Mouse (Mus musculus): ENCODE measurements at regions not wholly inside any gene's neighbourhood (a gene's known extent, or its start where the extent isn't known, plus 50 kb on each side); places are given as distances from the start of the nearest gene placed in this dataset.

GRCm38 (mm10) chr3:131698070-131698750 lies 133.6 kb downstream of the Papss1 start:
- DNase-seq = no peak

GRCm38 (mm10) chr3:131703134-131703533 lies 138.6 kb downstream of the Papss1 start:
- DNase-seq = no peak

GRCm38 (mm10) chr3:131713532-131713931 lies 149.0 kb downstream of the Papss1 start:
- DNase-seq = no peak

- no peak for DNase-seq
These were observed 154.2 kb downstream of the Papss1 start for GRCm38 (mm10) chr3:131718761-131719160.

GRCm38 (mm10) chr3:131728618-131729017 lies 164.1 kb downstream of the Papss1 start:
- DNase-seq = no peak

- no peak for DNase-seq
These were observed 169.7 kb downstream of the Papss1 start for GRCm38 (mm10) chr3:131734226-131734625.

GRCm38 (mm10) chr3:131737461-131737860 lies 172.9 kb downstream of the Papss1 start:
- no peak for DNase-seq

- DNase-seq = no peak
These were observed 173.5 kb downstream of the Papss1 start for GRCm38 (mm10) chr3:131737953-131738598.

- DNase-seq = no peak
These were observed 191.0 kb downstream of the Papss1 start for GRCm38 (mm10) chr3:131755537-131755936.

- no peak for DNase-seq
These were observed 191.6 kb downstream of the Papss1 start for GRCm38 (mm10) chr3:131756126-131756525.

- no peak for DNase-seq
These were observed 205.4 kb downstream of the Papss1 start for GRCm38 (mm10) chr3:131769976-131770375.

- DNase-seq = no peak
These were observed 205.9 kb downstream of the Papss1 start for GRCm38 (mm10) chr3:131770486-131770885.

- no peak for DNase-seq
These were observed 207.4 kb downstream of the Papss1 start for GRCm38 (mm10) chr3:131771863-131772546.

- no peak for DNase-seq
These were observed 208.0 kb downstream of the Papss1 start for GRCm38 (mm10) chr3:131772593-131772992.

GRCm38 (mm10) chr3:131775431-131775830 lies 210.9 kb downstream of the Papss1 start:
- no peak for DNase-seq

GRCm38 (mm10) chr3:131776650-131777049 lies 212.1 kb downstream of the Papss1 start:
- DNase-seq = no peak

- no peak for DNase-seq
These were observed 215.2 kb downstream of the Papss1 start for GRCm38 (mm10) chr3:131779803-131780202.

- no peak for DNase-seq
These were observed 221.0 kb downstream of the Papss1 start for GRCm38 (mm10) chr3:131785524-131785923.

- DNase-seq = no peak
These were observed 223.8 kb downstream of the Papss1 start for GRCm38 (mm10) chr3:131788321-131788720.

- DNase-seq = peak; percentile 12
These were observed 224.6 kb downstream of the Papss1 start for GRCm38 (mm10) chr3:131789177-131789576.

- DNase-seq = no peak
These were observed 229.5 kb downstream of the Papss1 start for GRCm38 (mm10) chr3:131794056-131794455.

- no peak for DNase-seq
These were observed 230.8 kb downstream of the Papss1 start for GRCm38 (mm10) chr3:131795108-131796005.

- DNase-seq = no peak
These were observed 235.2 kb downstream of the Papss1 start for GRCm38 (mm10) chr3:131799774-131800173.
